Mouse (Mus musculus) midbrain, embryonic 12.5 days (tissue): Measurements from ENCODE around the gene Ssh1. TPM values are rescaled to one million over a fixed set of nuclear protein-coding genes. Genes with fewer than 3 reads are reported as not detected.

Experiments used
- ATAC-seq: fragments of 200-750 bp; cut with Nextera tagmentation; 2 replicates; pipeline ENCODE4 v1.8.0; 2017; ENCODE audit warnings: low read depth, moderate TSS enrichment, moderate library complexity; ENCODE audit not compliant: low FRiP score
- H3K27ac ChIP-seq: fragments of 300-500 bp; sonication (generic); replicated peaks from 2 replicates; pipeline ENCODE4 v1.5.1; 2016; ENCODE audit warnings: mild to moderate bottlenecking
- H3K27me3 ChIP-seq: fragments of 300-500 bp; sonication (generic); 2 replicates; pipeline ENCODE4 v1.6.1; 2016; ENCODE audit warnings: mild to moderate bottlenecking
- H3K36me3 ChIP-seq: fragments of 300-500 bp; sonication (generic); 2 replicates; pipeline ENCODE4 v1.6.1; 2016
- H3K4me1 ChIP-seq: fragments of 300-500 bp; sonication (generic); 2 replicates; pipeline ENCODE4 v1.6.1; 2016
- H3K4me2 ChIP-seq: fragments of 300-500 bp; sonication (generic); replicated peaks from 2 replicates; pipeline ENCODE4 v1.6.1; 2016; ENCODE audit warnings: mild to moderate bottlenecking, moderate library complexity
- H3K4me3 ChIP-seq: fragments of 300-500 bp; sonication (generic); 2 replicates; pipeline ENCODE4 v1.5.1; 2016; ENCODE audit warnings: mild to moderate bottlenecking
- H3K9ac ChIP-seq: fragments of 300-500 bp; sonication (generic); replicated peaks from 2 replicates; pipeline ENCODE4 v1.6.1; 2016; ENCODE audit warnings: mild to moderate bottlenecking, moderate library complexity
- H3K9me3 ChIP-seq: fragments of 300-500 bp; sonication (generic); 2 replicates; pipeline ENCODE4 v1.6.1; 2016; ENCODE audit warnings: mild to moderate bottlenecking
- WGBS: fragments of 180-500 bp; shearing (Covaris S2); methylation state at CpG from one replicate; pipeline ENCODE4 v1.1.7; 2016; 5-methylcytosine and 5-hydroxymethylcytosine counted together
- polyA plus RNA-seq: library from polyadenylated mRNA; unstranded; fragments of >200 nt; fragmentation: Nextera tagmentation; extraction: Ambion mirVana; gene quantifications from 2 replicates; pipeline ENCODE4 v1.2.1, GENCODE M21; 2016

Gene Ssh1
- polyA plus RNA-seq, 1 experiment from 2014 or later: 18.5 TPM

GRCm38 (mm10) chr5:113899543-113899942 is 94.2 kb downstream of the Ssh1 start:
- Histone ChIP-seq H3K9ac (no peak overlapping the region), H3K9me3 (no peaks in the 10 kb centered on the region), H3K27ac (no peak overlapping the region), H3K27me3 (no peaks in the 10 kb centered on the region), H3K36me3 (no peaks in the 10 kb centered on the region), H3K4me2 (no peak overlapping the region), H3K4me3 (no peak overlapping the region), H3K4me1 (peaks cover 54% of the 10 kb centered on the region)
- 96% methylated on average over 12 of the region's 12 CpGs for WGBS
- no peak for ATAC-seq

- no peak for ATAC-seq
Measured at GRCm38 (mm10) chr5:113892005-113892404, 101.7 kb downstream of the Ssh1 start.

GRCm38 (mm10) chr5:113890874-113891273 is 102.8 kb downstream of the Ssh1 start:
- Histone ChIP-seq H3K9me3 (no peaks in the 10 kb centered on the region), H3K36me3 (peaks cover 4% of the 10 kb centered on the region; the same call in 1 of the 2 replicates), H3K4me2 (no peak overlapping the region), H3K4me1 (peaks cover 43% of the 10 kb centered on the region), H3K4me3 (no peak overlapping the region), H3K27me3 (no peaks in the 10 kb centered on the region), H3K27ac (0 out of 2 replicates have a peak overlapping the region, but pooled peaks have one; percentile 25), H3K9ac (no peak overlapping the region)
- WGBS: 85% methylated on average over 18 of the region's 18 CpGs
- no peak for ATAC-seq

More at GRCm38 (mm10) chr5:113892005-113892404, 101.7 kb downstream of the Ssh1 start:
- H3K27me3 ChIP-seq: no peaks in the 10 kb centered on the region
- no peak overlapping the region for H3K9ac ChIP-seq
- H3K27ac ChIP-seq: no peak overlapping the region
- no peak overlapping the region for H3K4me2 ChIP-seq
- 87% methylated on average over 7 of the region's 7 CpGs for WGBS
- H3K4me1 ChIP-seq: peaks cover 44% of the 10 kb centered on the region
- no peak overlapping the region for H3K4me3 ChIP-seq
- H3K36me3 ChIP-seq: peaks cover 4% of the 10 kb centered on the region; the same call in 1 of the 2 replicates
- no peaks in the 10 kb centered on the region for H3K9me3 ChIP-seq

DNA sequence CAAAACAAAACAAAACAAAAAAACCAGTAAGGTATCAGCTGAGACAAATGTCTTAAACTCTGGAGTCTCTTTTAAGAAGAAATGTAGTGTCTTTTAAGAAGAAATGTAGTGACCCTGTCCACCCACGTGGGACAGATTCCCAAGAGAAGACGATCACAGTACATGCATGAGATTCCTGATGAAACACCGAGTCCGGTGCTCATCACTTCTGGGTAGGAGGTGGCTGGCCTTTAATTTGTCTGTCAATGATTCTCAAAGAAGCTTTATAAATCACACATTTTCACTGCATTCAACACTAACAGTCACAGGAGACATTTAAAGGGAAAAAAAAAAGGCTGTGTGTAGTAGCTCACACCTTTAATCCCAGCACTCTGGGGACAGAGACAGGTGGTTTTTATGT is 103.8 kb downstream of the Ssh1 start:
- Histone ChIP-seq H3K36me3 (peaks cover 4% of the 10 kb centered on the region; the same call in 1 of the 2 replicates), H3K4me1 (peaks cover 52% of the 10 kb centered on the region), H3K4me2 (no peak overlapping the region), H3K4me3 (no peak overlapping the region), H3K9ac (no peak overlapping the region), H3K9me3 (no peaks in the 10 kb centered on the region), H3K27ac (0 out of 2 replicates have a peak overlapping the region, but pooled peaks have one; percentile 70), H3K27me3 (no peaks in the 10 kb centered on the region)
- ATAC-seq: no peak
- 65% methylated on average over 4 of the region's 4 CpGs for WGBS

- Histone ChIP-seq H3K9me3 (no peaks in the 10 kb centered on the region), H3K4me1 (peaks cover 52% of the 10 kb centered on the region), H3K9ac (0 out of 2 replicates have a peak overlapping the region, but pooled peaks have one; percentile 28), H3K4me2 (0 out of 2 replicates have a peak overlapping the region, but pooled peaks have one; percentile 3), H3K27me3 (no peaks in the 10 kb centered on the region), H3K4me3 (no peak overlapping the region), H3K27ac (peak overlapping the region; percentile 70), H3K36me3 (peaks cover 4% of the 10 kb centered on the region; the same call in 1 of the 2 replicates)
- WGBS: 38% methylated on average over 19 of the region's 19 CpGs
- no peak for ATAC-seq
Measured at GRCm38 (mm10) chr5:113889181-113889906, 104.3 kb downstream of the Ssh1 start.

- Histone ChIP-seq H3K4me3 (no peak overlapping the region), H3K9ac (no peak overlapping the region), H3K36me3 (peaks cover 4% of the 10 kb centered on the region; the same call in 1 of the 2 replicates), H3K9me3 (no peaks in the 10 kb centered on the region), H3K27me3 (no peaks in the 10 kb centered on the region), H3K4me1 (peaks cover 61% of the 10 kb centered on the region), H3K4me2 (no peak overlapping the region), H3K27ac (peak overlapping the region; percentile 70; the same call in 1 of the 2 replicates)
- 92% methylated on average over 5 of the region's 5 CpGs for WGBS
- ATAC-seq: no peak
Measured at GRCm38 (mm10) chr5:113888186-113888795, 105.4 kb downstream of the Ssh1 start.

- H3K4me3 ChIP-seq: no peak overlapping the region
- H3K4me2 ChIP-seq: no peak overlapping the region
- no peak overlapping the region for H3K27ac ChIP-seq
- H3K9ac ChIP-seq: no peak overlapping the region
- no peak for ATAC-seq
- peaks cover 72% of the 10 kb centered on the region for H3K4me1 ChIP-seq
- H3K27me3 ChIP-seq: no peaks in the 10 kb centered on the region
- peaks cover 5% of the 10 kb centered on the region for H3K36me3 ChIP-seq
- H3K9me3 ChIP-seq: no peaks in the 10 kb centered on the region
- 71% methylated on average over 11 of the region's 11 CpGs for WGBS
Measured at GRCm38 (mm10) chr5:113887132-113887531, 106.6 kb downstream of the Ssh1 start.

Other genes with a start within 250 kb of the Ssh1 start
- 80.7 and 81.6 TPM in 2 replicates for gene Sart3, start 221.4 kb downstream of the Ssh1 start, polyA plus RNA-seq
- 113 and 117 TPM in 2 replicates for gene Iscu, start 221.1 kb downstream of the Ssh1 start, polyA plus RNA-seq
- 19.1 and 26.4 TPM in 2 replicates for gene Tmem119, start 193.4 kb downstream of the Ssh1 start, polyA plus RNA-seq
- gene Selplg, start 161.2 kb downstream of the Ssh1 start, polyA plus RNA-seq: 1.1 and 1.4 TPM in 2 replicates
- 227 and 244 TPM in 2 replicates for gene Coro1c, start 85.1 kb downstream of the Ssh1 start, polyA plus RNA-seq
- not detected in 2 replicates for gene Dao, start 9.8 kb upstream of the Ssh1 start, polyA plus RNA-seq
- 17.5 and 19.4 TPM in 2 replicates for gene Usp30, start 71.6 kb upstream of the Ssh1 start, polyA plus RNA-seq
- 47.6 and 51.7 TPM in 2 replicates for gene Svop, start 97.7 kb upstream of the Ssh1 start, polyA plus RNA-seq
- gene Alkbh2, start 134.3 kb upstream of the Ssh1 start, polyA plus RNA-seq: 8.9 and 12.7 TPM in 2 replicates
- 40.2 and 41.6 TPM in 2 replicates for gene Ung, start 136.5 kb upstream of the Ssh1 start, polyA plus RNA-seq
- gene Acacb, start 152.6 kb upstream of the Ssh1 start, polyA plus RNA-seq: 2.5 and 3.1 TPM in 2 replicates